Mouse (Mus musculus): ENCODE data around the gene Pnmt.

- peak; percentile 92 for TF ChIP-seq CTCF (IDR thresholded peaks at IDR 0.05; ENCODE audit: low read depth, low read length)
- no peak for TF ChIP-seq GATA1 (IDR thresholded peaks at IDR 0.05; ENCODE audit: borderline replicate concordance, low read length)
- TF ChIP-seq TAL1 (conservative IDR thresholded peaks at IDR 0.05; ENCODE audit: low read depth, low read length), result no peak
These were observed 13.8 kb upstream of the Pnmt start for GRCm38 (mm10) chr11:98372406-98372805.

Measured in G1E (cell line).